Mouse (Mus musculus): ENCODE data around the gene Msx1.

- TF ChIP-seq POLR2A (IDR thresholded peaks at IDR 0.05; ENCODE audit: borderline replicate concordance, extremely low read depth, low read depth, low read length) (no peak), CTCF (IDR thresholded peaks at IDR 0.05; ENCODE audit: insufficient read depth, low read length) (no peak)
Measured at GRCm38 (mm10) chr5:37784847-37785391, 39.5 kb downstream of the Msx1 start.
